Mouse (Mus musculus) neural tube, embryonic 14.5 days (tissue): ENCODE measurements around the gene Ifi27l2b. TPM values are rescaled to one million over a fixed set of nuclear protein-coding genes. Genes with fewer than 3 reads are reported as not detected.

Experiments
- ATAC-seq: fragments of 200-750 bp; cut with Nextera tagmentation; 2 replicates; pipeline ENCODE4 v1.8.0; 2017; ENCODE audit warnings: low read depth, mild to moderate bottlenecking, moderate TSS enrichment, moderate library complexity
- H3K27ac ChIP-seq: fragments of 300-500 bp; sonication (generic); 2 replicates; pipeline ENCODE4 v1.5.1; 2014; ENCODE audit warnings: low read depth, mild to moderate bottlenecking, control low read depth, low read length, moderate library complexity, mixed read lengths
- H3K27me3 ChIP-seq: fragments of 300-500 bp; sonication (generic); 2 replicates; pipeline ENCODE4 v1.6.1; 2014; ENCODE audit warnings: low read length; ENCODE audit not compliant: control insufficient read depth, insufficient read depth
- H3K36me3 ChIP-seq: fragments of 300-500 bp; sonication (generic); 2 replicates; pipeline ENCODE4 v1.6.1; 2014; ENCODE audit warnings: low read length, mixed read lengths; ENCODE audit not compliant: control insufficient read depth, insufficient read depth
- H3K4me1 ChIP-seq: fragments of 300-500 bp; sonication (generic); 2 replicates; pipeline ENCODE4 v1.6.1; 2014; ENCODE audit warnings: low read length; ENCODE audit not compliant: control insufficient read depth, insufficient read depth
- H3K4me2 ChIP-seq: fragments of 300-500 bp; sonication (generic); 2 replicates; pipeline ENCODE4 v1.6.1; 2014; ENCODE audit warnings: mild to moderate bottlenecking, low read depth, low read length, control low read depth
- H3K4me3 ChIP-seq: fragments of 300-500 bp; sonication (generic); 2 replicates; pipeline ENCODE4 v1.5.1; 2014; ENCODE audit warnings: low read depth, low read length, control low read depth, mixed read lengths
- H3K9ac ChIP-seq: fragments of 300-500 bp; sonication (generic); replicated peaks from 2 replicates; pipeline ENCODE4 v1.6.1; 2014; ENCODE audit warnings: low read depth, mild to moderate bottlenecking, control low read depth, low read length, mixed read lengths
- H3K9me3 ChIP-seq: fragments of 300-500 bp; sonication (generic); 2 replicates; pipeline ENCODE4 v1.6.1; 2016; ENCODE audit warnings: low read length; ENCODE audit not compliant: control insufficient read depth
- WGBS: fragments of 180-500 bp; shearing (Covaris S2); extraction: QIAGEN DNeasy Blood & Tissue Kit; methylation state at CpG from one replicate; pipeline ENCODE4 v1.1.7; 2014; 5-methylcytosine and 5-hydroxymethylcytosine counted together
- polyA plus RNA-seq: library from polyadenylated mRNA; unstranded; fragments of >200 nt; fragmentation: Nextera tagmentation; extraction: Ambion mirVana; gene quantifications from 2 replicates; pipeline ENCODE4 v1.2.1, GENCODE M21; 2014

Gene Ifi27l2b
- polyA plus RNA-seq, result not detected in 2 replicates

DNA sequence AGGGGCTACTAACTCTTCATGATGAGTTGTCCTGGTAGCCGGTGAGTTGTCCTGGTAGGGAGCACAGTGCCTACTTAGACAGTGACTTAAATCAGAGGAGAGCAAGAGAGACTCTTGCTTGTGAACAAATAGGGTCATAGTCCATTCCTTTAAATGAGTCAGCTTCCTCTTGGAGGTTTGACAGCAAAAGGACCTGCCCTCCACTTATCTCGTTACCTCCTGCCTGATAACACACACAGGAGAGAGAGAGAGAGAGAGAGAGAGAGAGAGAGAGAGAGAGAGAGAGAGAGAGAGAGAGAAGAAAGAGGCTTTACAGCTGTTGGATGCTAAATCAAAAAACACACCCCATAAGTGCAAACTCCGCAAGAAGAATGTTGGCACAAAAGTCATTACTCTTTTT is at the start of gene Ifi27l2b:
Gene Ifi27l2b (minus strand): TSS at position 84 of the 400 bp plus-strand sequence.
- H3K36me3 ChIP-seq, result no peaks in the 10 kb centered on the region
- H3K27me3 ChIP-seq, result no peaks in the 10 kb centered on the region
- no peaks in the 10 kb centered on the region for H3K9me3 ChIP-seq
- H3K4me1 ChIP-seq, result no peaks in the 10 kb centered on the region
- no peak within 1 kb of the TSS for H3K9ac ChIP-seq
- no peak within 1 kb of the TSS for H3K27ac ChIP-seq
- H3K4me2 ChIP-seq, result no peak within 1 kb of the TSS
- H3K4me3 ChIP-seq, result no peak within 1 kb of the TSS
- ATAC-seq, result no peak
- WGBS, result 77% methylated on average over 3 of the region's 3 CpGs

DNA sequence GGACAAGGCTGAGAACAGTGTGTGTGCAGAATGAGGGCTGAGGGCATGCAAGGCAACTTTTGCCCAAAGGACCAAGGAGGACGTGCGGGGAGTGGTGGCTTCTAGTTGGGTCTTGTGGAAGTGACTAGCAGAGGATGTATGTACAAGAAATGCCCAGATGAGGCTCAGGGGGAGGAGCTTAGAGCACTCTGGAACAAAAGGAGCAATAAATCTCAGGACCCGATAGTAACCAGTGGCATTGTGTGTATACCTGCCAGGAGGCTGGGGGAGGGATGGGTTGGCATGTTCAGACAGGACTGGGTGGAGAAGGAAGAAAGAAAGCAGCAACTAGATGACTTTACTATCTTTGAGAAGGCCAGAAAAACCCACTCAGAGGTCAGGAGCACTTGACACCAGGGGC is 47.4 kb upstream of the Ifi27l2b start:
- Histone ChIP-seq H3K9me3 (no peaks in the 10 kb centered on the region), H3K4me1 (no peaks in the 10 kb centered on the region), H3K4me2 (no peak overlapping the region), H3K27ac (no peak overlapping the region), H3K36me3 (no peaks in the 10 kb centered on the region), H3K9ac (no peak overlapping the region), H3K4me3 (no peak overlapping the region), H3K27me3 (no peaks in the 10 kb centered on the region)
- no peak for ATAC-seq
- WGBS, result 57% methylated on average over 3 of the region's 3 CpGs

DNA sequence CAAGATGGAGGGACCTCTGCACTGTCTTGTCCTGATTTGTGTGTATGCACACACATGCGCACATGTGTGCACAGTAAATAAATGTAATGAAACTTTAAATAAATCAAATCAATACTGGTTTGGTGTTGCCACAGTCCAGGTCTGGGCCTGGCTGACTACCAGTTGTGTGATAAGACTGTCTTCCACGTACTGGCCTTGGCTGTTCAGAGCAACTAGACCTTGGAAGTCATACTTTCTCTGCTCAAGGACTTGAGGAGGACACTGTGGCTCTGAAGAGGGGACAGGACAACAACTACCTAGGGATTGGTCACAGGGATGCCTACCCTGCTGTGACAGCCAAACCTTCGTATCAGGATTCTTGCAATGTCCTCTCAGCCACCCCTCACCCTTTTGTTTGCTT is 46.3 kb upstream of the Ifi27l2b start:
- Histone ChIP-seq H3K27ac (no peak overlapping the region), H3K36me3 (no peaks in the 10 kb centered on the region), H3K4me3 (no peak overlapping the region), H3K9ac (no peak overlapping the region), H3K4me2 (no peak overlapping the region), H3K27me3 (no peaks in the 10 kb centered on the region), H3K9me3 (no peaks in the 10 kb centered on the region), H3K4me1 (no peaks in the 10 kb centered on the region)
- WGBS, result 84% methylated on average over 3 of the region's 3 CpGs
- no peak for ATAC-seq

DNA sequence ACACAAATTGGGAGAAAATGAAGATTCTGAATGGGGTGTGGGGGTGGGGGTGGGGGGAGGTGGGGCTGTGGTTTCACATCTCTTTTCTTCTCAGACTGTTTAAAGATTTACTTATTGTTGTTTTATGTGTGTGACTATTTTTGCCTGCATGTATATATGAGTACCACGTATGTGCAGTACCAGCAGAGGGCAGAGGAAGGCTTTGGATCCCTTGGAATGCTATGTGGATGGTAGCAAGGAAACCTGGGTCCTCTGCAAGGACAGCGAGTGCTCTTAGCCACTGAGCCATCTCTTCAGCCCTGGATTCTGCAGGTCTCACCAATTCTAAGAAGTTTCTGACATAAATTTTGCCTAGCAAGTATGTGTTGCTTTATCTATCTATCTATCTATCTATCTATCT is 42.2 kb upstream of the Ifi27l2b start:
- Histone ChIP-seq H3K27ac (no peak overlapping the region), H3K4me3 (no peak overlapping the region), H3K9me3 (no peaks in the 10 kb centered on the region), H3K4me1 (no peaks in the 10 kb centered on the region), H3K36me3 (no peaks in the 10 kb centered on the region), H3K27me3 (no peaks in the 10 kb centered on the region), H3K4me2 (no peak overlapping the region), H3K9ac (no peak overlapping the region)
- ATAC-seq, result no peak
- 83% methylated on average over 2 of the region's 2 CpGs for WGBS

DNA sequence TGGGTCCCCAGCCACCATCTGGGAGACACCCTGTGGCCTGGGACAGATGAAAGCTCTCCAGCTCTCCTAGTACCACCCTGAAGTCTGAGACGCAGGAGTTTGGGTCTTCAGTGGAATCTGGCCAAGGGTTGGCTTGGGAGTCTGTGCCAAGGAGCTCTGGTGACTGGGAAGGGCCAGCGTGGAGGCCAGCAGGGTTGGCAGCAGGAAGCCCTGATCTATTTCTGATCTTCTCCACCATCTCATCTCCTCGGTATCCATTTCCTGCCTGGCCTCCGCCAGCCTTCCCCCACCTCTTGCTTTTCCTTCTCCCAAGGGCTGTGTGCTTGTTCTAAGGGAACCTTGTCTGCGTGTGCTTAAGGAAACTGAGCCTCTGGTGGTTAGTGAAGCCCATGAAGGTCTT is 41.7 kb upstream of the Ifi27l2b start:
- H3K27ac ChIP-seq, result no peak overlapping the region
- ATAC-seq, result no peak
- no peaks in the 10 kb centered on the region for H3K36me3 ChIP-seq
- H3K27me3 ChIP-seq, result no peaks in the 10 kb centered on the region
- 73% methylated on average over 5 of the region's 5 CpGs for WGBS
- H3K9ac ChIP-seq, result no peak overlapping the region
- no peak overlapping the region for H3K4me3 ChIP-seq
- H3K9me3 ChIP-seq, result no peaks in the 10 kb centered on the region
- no peaks in the 10 kb centered on the region for H3K4me1 ChIP-seq
- no peak overlapping the region for H3K4me2 ChIP-seq

GRCm38 (mm10) chr12:103494486-103494885 is 37.5 kb upstream of the Ifi27l2b start:
- no peak for ATAC-seq
- H3K9me3 ChIP-seq, result no peaks in the 10 kb centered on the region
- no peaks in the 10 kb centered on the region for H3K36me3 ChIP-seq
- no peak overlapping the region for H3K27ac ChIP-seq
- H3K4me2 ChIP-seq, result no peak overlapping the region
- WGBS, result 25% methylated on average over 6 of the region's 6 CpGs
- H3K4me1 ChIP-seq, result no peaks in the 10 kb centered on the region
- H3K27me3 ChIP-seq, result no peaks in the 10 kb centered on the region
- no peak overlapping the region for H3K9ac ChIP-seq
- H3K4me3 ChIP-seq, result no peak overlapping the region

GRCm38 (mm10) chr12:103492767-103493166 is 35.7 kb upstream of the Ifi27l2b start:
- 39% methylated on average over 5 of the region's 5 CpGs for WGBS
- H3K4me1 ChIP-seq, result no peaks in the 10 kb centered on the region
- no peak overlapping the region for H3K27ac ChIP-seq
- H3K9me3 ChIP-seq, result no peaks in the 10 kb centered on the region
- H3K4me3 ChIP-seq, result no peak overlapping the region
- no peak overlapping the region for H3K4me2 ChIP-seq
- H3K27me3 ChIP-seq, result no peaks in the 10 kb centered on the region
- no peaks in the 10 kb centered on the region for H3K36me3 ChIP-seq
- ATAC-seq, result no peak
- H3K9ac ChIP-seq, result no peak overlapping the region

DNA sequence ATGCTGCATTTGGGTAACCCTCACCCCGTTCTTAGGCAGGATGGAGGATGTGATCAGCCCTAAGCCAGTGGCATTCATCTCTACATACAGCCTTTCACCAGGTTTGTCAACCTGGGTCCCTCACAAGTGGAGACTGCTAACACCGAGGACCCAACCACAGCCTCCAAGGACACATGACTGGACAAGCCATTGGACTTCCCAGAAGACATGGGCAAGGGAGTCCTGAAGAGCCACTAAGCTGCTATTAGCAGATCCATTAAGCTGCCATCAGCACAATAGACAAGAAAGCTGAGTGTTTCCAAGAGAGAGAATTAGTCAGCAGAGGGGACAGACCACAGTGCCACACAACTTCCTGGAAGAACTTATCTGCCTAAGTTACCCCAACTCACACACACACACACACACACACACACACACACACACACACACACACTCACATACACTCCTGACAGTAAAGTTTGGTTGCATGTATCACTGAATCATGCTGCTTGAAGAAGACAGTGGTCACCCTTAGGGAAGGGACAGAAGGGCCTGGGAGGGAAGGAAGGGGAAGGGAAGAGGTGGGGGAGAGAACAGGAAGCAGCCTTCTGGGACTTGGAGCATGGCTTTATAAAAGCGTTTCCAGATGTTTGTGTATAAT is 34.2 kb upstream of the Ifi27l2b start:
- no peak overlapping the region for H3K4me2 ChIP-seq
- 79% methylated on average over 3 of the region's 3 CpGs for WGBS
- H3K4me3 ChIP-seq, result no peak overlapping the region
- H3K27ac ChIP-seq, result no peak overlapping the region
- no peaks in the 10 kb centered on the region for H3K27me3 ChIP-seq
- H3K9me3 ChIP-seq, result no peaks in the 10 kb centered on the region
- no peaks in the 10 kb centered on the region for H3K4me1 ChIP-seq
- no peak overlapping the region for H3K9ac ChIP-seq
- no peak for ATAC-seq
- no peaks in the 10 kb centered on the region for H3K36me3 ChIP-seq

DNA sequence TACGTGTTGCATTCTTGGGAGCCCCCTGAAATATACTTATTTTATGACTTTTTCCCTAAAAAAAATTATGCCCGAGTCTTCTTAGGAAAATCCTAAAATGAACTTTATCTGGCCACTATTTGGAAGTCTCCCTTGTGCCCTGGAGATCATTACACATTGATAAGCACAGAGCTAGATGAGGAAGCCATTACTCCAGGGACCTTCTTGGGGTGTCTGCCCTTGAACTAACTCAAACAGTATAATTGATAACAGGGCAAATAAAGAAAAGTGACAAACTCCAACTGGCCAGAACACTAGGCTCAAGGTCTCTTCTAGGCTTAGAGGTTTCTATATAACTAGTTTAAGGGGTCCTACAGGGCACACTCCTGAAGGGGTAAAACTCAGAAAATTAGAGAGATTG is 30.7 kb upstream of the Ifi27l2b start:
- H3K27ac ChIP-seq, result no peak overlapping the region
- no peaks in the 10 kb centered on the region for H3K9me3 ChIP-seq
- no peak overlapping the region for H3K9ac ChIP-seq
- H3K4me3 ChIP-seq, result no peak overlapping the region
- ATAC-seq, result no peak
- H3K36me3 ChIP-seq, result no peaks in the 10 kb centered on the region
- H3K4me1 ChIP-seq, result no peaks in the 10 kb centered on the region
- H3K4me2 ChIP-seq, result no peak overlapping the region
- H3K27me3 ChIP-seq, result no peaks in the 10 kb centered on the region
- 67% methylated on average over 2 of the region's 2 CpGs for WGBS
